Mouse (Mus musculus) spleen, adult 2 months (tissue): Measurements from ENCODE around the gene Taldo1. TPM values are rescaled to one million over a fixed set of nuclear protein-coding genes. Genes with fewer than 3 reads are reported as not detected.

Source experiments
- DNase-seq, 2 experiments: peaks; one replicate each; pipeline versions ENCODE4 v3.0.0 to v3.0.0-alpha.2; 2012 to 2021; ENCODE audit warnings: low spot score in 2 of 2, low read depth in 1 of 2
- H3K27ac ChIP-seq: fragments of 200-500 bp; 2 replicates; pipeline ENCODE4 v1.5.1; 2012; ENCODE audit warnings: low read length, inconsistent platforms; ENCODE audit not compliant: insufficient read depth
- H3K27me3 ChIP-seq: fragments of 200-500 bp; 2 replicates; pipeline ENCODE4 v1.6.1; 2012; ENCODE audit warnings: mild to moderate bottlenecking, moderate library complexity, low read length, inconsistent platforms; ENCODE audit not compliant: control insufficient read depth, insufficient read depth
- H3K36me3 ChIP-seq: fragments of 200-500 bp; 2 replicates; pipeline ENCODE4 v1.6.1; 2012; ENCODE audit warnings: mild to moderate bottlenecking, low read length, inconsistent platforms; ENCODE audit not compliant: control insufficient read depth, insufficient read depth
- H3K4me1 ChIP-seq: fragments of 200-500 bp; 2 replicates; pipeline ENCODE4 v1.6.1; 2011; ENCODE audit warnings: inconsistent platforms; ENCODE audit not compliant: control insufficient read depth, insufficient read depth, insufficient read length
- H3K4me3 ChIP-seq: fragments of 200-500 bp; 2 replicates; pipeline ENCODE4 v1.5.1; 2011; ENCODE audit warnings: mild to moderate bottlenecking, inconsistent platforms; ENCODE audit not compliant: insufficient read depth, insufficient read length; ENCODE audit errors: extremely low read depth
- CTCF ChIP-seq: fragments of 200-500 bp; IDR thresholded peaks from 2 replicates; pipeline ENCODE4 v1.5.1; 2011; ENCODE audit warnings: mild to moderate bottlenecking, inconsistent platforms; ENCODE audit not compliant: insufficient read depth, insufficient read length, insufficient replicate concordance; ENCODE audit errors: extremely low read depth
- POLR2A ChIP-seq: fragments of 200-500 bp; IDR thresholded peaks from 2 replicates; pipeline ENCODE4 v1.6.1; 2011; ENCODE audit warnings: low read depth, low read length, inconsistent platforms
- WGBS: fragments of 180-500 bp; shearing (Covaris S2); methylation state at CpG from one replicate; pipeline ENCODE4 v1.1.7; 2018; 5-methylcytosine and 5-hydroxymethylcytosine counted together
- polyA plus RNA-seq: library from polyadenylated mRNA; depleted of rRNA; stranded (reverse); fragments of >200 nt; gene quantifications from 2 replicates; pipeline ENCODE4 v1.2.3, GENCODE M21; 2012

The Taldo1 gene
- polyA plus RNA-seq, 1 experiment: 155 TPM

- Histone ChIP-seq H3K36me3 (peaks cover 19% of the 10 kb centered on the region), H3K4me3 (no peak overlapping the region), H3K27me3 (no peaks in the 10 kb centered on the region), H3K4me1 (peaks cover 14% of the 10 kb centered on the region; the same call in 1 of the 2 replicates), H3K27ac (no peak overlapping the region)
- WGBS: 96% methylated on average over 9 of the region's 9 CpGs
- no peak for TF ChIP-seq POLR2A
- TF ChIP-seq CTCF: no peak
- no peak for DNase-seq
Measured at GRCm38 (mm10) chr7:141430585-141431240, 38.7 kb downstream of the Taldo1 start.

DNA sequence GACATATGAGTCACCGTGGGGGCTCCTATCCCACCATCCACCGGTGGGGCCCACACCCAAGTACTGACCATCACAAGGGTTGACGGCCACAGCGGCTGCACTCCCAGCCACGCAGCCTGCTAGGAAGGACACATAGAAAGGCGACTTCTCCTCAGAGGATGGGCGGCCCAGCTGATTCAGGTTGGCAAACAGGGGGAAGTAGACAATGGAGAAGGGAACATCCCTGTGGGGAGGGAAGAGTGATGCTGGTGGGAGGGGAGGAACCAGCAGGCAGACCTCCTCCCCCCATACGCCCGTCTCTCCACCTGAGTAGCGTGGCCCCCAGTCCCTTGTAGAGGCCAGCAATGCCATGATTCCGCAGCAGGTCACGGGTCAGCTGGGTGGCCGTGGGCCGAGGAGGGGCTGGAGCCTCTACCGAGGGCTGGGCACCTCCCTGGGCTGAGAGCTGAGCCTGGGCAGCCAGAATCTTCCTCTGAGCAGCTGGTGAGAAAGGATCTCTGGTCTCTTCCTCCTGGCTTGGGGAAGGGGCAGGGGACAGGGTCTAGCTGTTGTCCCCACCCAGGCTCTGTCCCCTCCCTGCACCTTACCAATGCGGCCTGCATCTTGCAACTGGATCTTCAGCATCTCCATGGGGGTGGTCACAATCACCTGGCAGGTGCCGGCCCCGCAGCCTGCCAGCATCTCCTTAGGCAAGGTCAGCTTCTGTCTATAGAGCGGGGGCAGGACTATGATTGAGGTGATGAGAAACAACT is 39.6 kb downstream of the Taldo1 start:
- 96% methylated on average over 19 of the region's 19 CpGs for WGBS
- no peak for DNase-seq
- Histone ChIP-seq H3K36me3 (peaks cover 19% of the 10 kb centered on the region), H3K27me3 (no peaks in the 10 kb centered on the region), H3K4me1 (peaks cover 21% of the 10 kb centered on the region; the same call in 1 of the 2 replicates), H3K4me3 (no peak overlapping the region), H3K27ac (no peak overlapping the region)
- no peak for TF ChIP-seq POLR2A
- TF ChIP-seq CTCF: no peak

DNA sequence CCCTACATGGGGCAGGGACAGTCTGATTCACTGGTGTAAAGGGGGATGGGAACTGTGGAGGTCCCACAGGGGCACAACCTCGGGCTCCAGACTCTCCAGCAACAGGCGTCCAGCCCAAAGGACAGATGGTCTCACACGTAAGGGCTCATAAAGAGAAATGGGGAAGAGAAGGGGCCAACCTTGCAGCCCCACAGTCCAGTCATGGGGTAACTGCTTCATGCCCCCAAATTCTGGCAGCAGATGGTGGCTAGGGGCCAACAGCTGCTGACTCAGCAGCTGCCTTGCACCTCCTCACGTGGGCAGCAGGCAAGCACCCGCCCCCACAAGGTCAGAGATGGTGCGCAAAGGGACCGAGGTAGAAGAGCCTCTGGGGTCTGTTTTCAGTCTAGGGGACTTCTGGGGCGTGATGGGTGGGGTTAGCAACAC is 40.2 kb downstream of the Taldo1 start:
- peaks cover 19% of the 10 kb centered on the region for H3K36me3 ChIP-seq
- 77% methylated on average over 8 of the region's 8 CpGs for WGBS
- TF ChIP-seq POLR2A (no peak), CTCF (no peak)
- no peak overlapping the region for H3K27ac ChIP-seq
- H3K27me3 ChIP-seq: no peaks in the 10 kb centered on the region
- H3K4me1 ChIP-seq: peaks cover 22% of the 10 kb centered on the region; the same call in 1 of the 2 replicates
- no peak for DNase-seq
- H3K4me3 ChIP-seq: no peak overlapping the region

GRCm38 (mm10) chr7:141432741-141433516 is 40.9 kb downstream of the Taldo1 start:
- Histone ChIP-seq H3K36me3 (peaks cover 19% of the 10 kb centered on the region), H3K4me1 (peaks cover 24% of the 10 kb centered on the region; the same call in 1 of the 2 replicates), H3K27ac (no peak overlapping the region), H3K27me3 (no peaks in the 10 kb centered on the region), H3K4me3 (no peak overlapping the region)
- WGBS: 93% methylated on average over 6 of the region's 6 CpGs
- TF ChIP-seq POLR2A (no peak), CTCF (no peak)
- no peak for DNase-seq

DNA sequence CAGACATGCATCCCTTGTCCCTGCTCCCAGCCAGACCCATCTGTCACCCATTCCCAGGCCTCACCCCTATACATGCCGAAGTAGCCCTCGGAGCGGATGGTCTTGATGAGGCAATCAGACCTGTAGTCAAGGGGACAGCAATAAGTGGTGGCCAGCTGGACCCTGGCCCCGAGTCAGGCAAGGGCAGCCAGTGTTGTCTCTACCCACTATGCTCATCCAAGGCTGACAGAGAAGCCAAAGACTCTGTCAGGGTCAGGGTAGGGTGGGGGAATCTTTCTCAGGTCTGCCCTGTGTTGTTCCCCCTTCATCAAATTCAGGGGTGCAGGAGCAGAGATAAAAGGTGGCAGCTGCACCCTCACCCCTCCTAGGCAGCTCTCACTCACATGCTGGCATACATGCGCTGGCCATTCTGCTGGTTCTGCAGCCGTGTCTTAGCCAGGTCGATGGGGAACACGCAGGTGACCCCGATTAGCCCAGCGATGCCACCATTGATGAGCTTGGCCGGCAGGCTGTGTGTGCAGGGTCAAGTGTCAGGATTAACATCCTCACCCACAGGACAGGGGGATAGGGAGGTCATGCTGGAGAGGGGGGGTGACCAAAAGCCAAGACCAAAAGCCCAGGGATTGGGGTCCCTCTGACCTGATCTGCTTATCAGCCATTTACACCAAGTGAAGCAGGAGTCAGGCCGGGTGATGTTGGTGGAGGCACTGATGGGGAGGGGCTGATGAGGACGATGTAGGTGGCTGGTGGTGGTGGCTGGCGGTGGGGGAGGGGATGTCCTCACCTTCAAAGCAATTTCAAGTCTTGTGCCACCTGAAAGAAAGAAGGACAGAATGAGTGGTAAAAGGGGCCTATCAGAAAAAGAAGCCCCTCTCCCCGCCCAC is 41.8 kb downstream of the Taldo1 start:
- no peak for DNase-seq
- H3K27ac ChIP-seq: no peak overlapping the region
- 89% methylated on average over 15 of the region's 15 CpGs for WGBS
- peaks cover 19% of the 10 kb centered on the region for H3K36me3 ChIP-seq
- H3K4me1 ChIP-seq: peaks cover 24% of the 10 kb centered on the region; the same call in 1 of the 2 replicates
- no peaks in the 10 kb centered on the region for H3K27me3 ChIP-seq
- no peak overlapping the region for H3K4me3 ChIP-seq
- TF ChIP-seq POLR2A (no peak), CTCF (no peak)

DNA sequence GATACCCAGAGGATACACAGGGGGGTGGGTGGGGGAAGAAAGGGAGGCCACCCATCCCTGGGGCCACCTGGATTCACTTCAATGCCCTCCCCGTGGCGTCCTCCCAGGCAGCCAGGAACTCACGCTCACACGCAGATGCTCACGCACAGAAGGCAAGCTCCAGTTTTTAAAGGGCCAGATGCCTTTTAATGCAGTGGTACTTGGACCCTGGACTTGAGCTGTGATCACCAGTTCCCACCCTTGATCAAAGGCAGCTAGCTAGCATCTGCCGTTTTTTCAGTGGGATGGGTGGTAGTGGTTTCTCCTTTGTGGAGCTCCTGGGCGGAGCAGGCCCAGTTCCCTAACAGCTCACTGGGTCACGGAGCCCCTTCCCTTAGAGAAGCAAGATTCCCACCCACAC is 42.5 kb downstream of the Taldo1 start:
- Histone ChIP-seq H3K27ac (no peak overlapping the region; the same call in 1 of the 2 replicates), H3K27me3 (no peaks in the 10 kb centered on the region), H3K4me3 (peak overlapping the region; percentile 63; the same call in 1 of the 2 replicates), H3K36me3 (peaks cover 19% of the 10 kb centered on the region), H3K4me1 (peaks cover 24% of the 10 kb centered on the region; the same call in 1 of the 2 replicates)
- peak in 1 of 2 experiments; percentile 3 for DNase-seq
- WGBS: 26% methylated on average over 8 of the region's 8 CpGs
- no peak for TF ChIP-seq POLR2A
- TF ChIP-seq CTCF: no peak
